Mouse (Mus musculus) liver, adult (tissue): ENCODE measurements at regions not wholly inside any gene's neighbourhood (a gene's known extent, or its start where the extent isn't known, plus 50 kb on each side); places are given as distances from the start of the nearest gene placed in this dataset.

ENCODE experiments used
- GATA4 ChIP-seq: IDR thresholded peaks from 2 replicates; pipeline ENCODE4 v1.6.1; 2014; ENCODE audit warnings: mild to moderate bottlenecking, low read length; ENCODE audit not compliant: insufficient replicate concordance

DNA sequence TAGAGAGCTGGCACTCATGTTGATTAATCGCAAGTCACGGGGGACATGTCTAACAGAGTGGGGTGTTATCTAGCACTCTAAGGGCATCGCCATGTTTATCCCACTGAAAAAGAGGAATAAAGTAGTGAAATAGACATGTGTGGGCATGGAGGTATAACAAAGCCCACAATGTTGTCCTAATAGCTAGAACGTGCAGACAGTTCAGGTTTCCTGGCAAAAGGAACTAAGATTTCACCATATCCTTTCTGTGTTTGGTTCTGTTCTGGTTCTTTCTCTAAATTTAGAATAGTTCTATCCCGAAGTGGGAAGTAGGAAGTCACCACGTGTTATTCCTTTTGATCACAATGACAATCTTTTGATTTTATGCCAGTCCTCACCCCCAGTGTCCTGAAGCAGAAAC, 123.2 kb downstream of the Gm13691 start:
- no peak for TF ChIP-seq GATA4

DNA sequence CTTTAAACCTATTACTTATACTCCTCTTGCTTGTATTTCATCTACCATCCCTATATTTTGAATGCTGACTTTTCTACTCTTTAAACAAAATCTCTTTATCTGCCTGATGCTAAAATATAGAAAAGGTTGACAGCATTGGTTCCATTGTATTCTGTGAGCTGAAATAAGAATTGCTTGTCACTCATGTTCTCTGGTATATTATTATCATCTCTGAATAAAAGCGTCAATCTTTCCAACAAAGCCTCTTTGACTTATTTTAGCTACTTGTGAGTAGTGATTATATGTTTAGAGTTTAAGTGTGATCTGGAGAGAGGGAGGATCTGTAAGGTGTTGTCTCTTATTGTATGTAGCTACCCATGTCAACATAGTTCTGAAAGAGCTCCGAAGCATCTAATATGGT, 129.5 kb downstream of the Gm13691 start:
- TF ChIP-seq GATA4: no peak

- TF ChIP-seq GATA4: no peak
Measured at GRCm38 (mm10) chr2:84127586-84127985, 137.2 kb downstream of the Gm13691 start.

- TF ChIP-seq GATA4: no peak
Measured at GRCm38 (mm10) chr2:84161742-84162141, 171.4 kb downstream of the Gm13691 start.

GRCm38 (mm10) chr2:84173450-84173849, 183.1 kb downstream of the Gm13691 start:
- no peak for TF ChIP-seq GATA4

DNA sequence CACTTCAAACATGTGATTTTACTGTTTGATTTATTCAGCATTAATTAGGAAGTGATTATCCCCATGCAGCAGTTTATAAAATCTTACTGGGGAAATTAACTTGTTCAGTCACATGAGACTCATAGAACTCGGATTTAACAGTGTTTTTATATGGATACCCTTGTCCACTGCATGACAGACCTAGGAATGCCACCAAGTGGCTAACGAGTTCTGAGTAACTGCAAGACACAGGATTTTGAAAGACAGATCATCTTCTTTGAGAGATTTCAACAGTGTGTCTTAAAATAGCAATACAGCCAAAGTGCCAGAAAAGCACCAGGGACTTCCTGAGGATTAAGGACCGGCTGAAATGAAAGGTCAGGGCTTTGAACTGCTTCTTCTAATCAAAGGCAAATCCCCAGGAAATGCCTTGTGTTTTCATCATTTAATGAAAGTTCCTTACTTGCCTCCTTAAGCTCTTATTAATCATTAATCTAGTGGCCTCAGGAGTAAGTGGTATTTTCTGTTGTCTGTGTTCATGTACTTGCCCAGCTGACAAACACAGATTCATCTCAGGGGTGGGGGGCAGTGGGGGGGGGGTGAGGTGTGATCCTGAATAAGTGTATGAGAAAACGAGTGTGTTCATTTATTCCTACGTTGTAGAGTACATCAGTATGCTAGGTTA, 193.4 kb downstream of the Gm13691 start:
- peak; percentile 62 for TF ChIP-seq GATA4

DNA sequence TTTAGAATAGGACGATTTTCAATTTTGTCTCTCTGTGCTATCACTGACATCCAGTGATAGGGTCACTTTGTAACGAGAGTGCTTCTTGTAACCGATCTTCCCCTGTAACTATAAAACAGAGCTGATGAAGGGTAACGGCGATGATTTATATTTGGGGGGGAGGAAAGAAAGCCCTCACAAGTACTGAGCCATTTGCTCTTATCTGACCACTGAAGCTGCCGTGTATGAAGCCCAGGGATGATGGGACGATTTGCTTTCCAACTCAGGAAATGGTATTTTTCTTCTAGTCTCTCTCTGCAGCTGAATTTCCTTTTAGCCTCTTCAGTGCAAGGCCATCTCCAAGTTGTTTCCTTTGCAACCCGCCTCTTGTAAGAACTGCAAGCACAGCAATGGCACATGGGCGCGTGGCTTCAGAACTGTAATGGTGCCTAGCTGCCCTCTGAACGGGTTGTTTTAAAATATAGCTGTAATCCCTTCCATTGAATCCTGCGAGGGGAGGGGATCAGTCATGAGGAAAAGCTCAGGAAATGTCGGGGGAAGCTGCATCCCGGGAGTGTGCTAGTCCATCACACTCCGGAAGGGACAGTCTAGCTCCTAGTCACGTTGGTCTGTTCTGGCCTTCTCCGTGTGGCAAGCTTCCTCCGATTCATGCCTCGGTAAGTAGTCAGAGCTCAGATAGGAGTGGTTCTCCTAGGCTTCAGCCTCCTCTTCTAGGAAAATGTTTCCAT, 194.1 kb downstream of the Gm13691 start:
- TF ChIP-seq GATA4: peak; percentile 68; the same call in 1 of the 2 replicates

GRCm38 (mm10) chr2:84185016-84185330, 194.6 kb downstream of the Gm13691 start:
- TF ChIP-seq GATA4: no peak

DNA sequence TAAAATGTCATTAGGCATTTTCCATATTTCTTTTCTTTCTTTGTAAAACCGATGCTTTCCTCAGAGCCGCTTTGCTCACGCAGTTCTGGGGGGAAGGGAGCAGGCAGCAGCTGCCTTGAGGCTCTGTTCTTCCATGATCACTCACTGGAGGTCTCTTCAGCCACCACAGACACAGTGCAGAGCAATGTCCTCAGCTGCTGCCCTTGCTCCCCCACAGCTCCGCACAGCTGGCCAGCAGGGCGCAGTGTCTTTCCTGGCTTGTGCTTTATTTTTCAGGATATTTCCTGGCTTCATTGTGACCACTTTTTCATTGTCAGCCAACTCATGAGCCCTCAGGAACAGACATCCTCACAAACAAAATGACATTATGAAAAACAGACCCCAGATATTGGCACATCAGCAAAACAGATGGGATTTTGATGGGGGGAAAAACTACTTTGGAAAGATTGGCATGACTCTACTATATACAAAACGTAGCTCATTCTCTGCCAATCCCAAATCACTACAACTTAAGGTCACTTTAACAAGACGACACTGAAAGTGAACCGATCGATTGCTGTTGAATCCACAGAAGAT, 195.9 kb downstream of the Gm13691 start:
- TF ChIP-seq GATA4: no peak; the same call in 1 of the 2 replicates

GRCm38 (mm10) chr2:84187456-84187855, 197.1 kb downstream of the Gm13691 start:
- TF ChIP-seq GATA4: no peak

DNA sequence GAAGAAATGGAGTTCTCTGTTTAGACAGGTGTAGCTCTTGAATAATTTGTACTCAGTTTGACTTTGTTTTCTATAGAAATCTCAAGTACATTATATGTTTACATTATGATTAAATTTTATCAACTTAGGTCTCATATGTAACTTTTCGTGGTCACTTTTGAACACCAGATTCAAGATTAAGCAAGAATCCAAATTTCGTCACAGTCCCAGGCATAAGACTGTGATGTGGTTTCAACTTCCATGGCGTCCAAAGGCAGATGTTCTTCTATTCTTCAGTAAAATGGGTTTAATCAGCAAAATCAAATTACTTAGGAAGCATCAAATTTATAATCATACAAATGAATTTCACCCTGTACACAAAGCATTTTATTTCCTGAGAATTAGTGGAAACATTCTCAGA, 198.9 kb downstream of the Gm13691 start:
- no peak for TF ChIP-seq GATA4

DNA sequence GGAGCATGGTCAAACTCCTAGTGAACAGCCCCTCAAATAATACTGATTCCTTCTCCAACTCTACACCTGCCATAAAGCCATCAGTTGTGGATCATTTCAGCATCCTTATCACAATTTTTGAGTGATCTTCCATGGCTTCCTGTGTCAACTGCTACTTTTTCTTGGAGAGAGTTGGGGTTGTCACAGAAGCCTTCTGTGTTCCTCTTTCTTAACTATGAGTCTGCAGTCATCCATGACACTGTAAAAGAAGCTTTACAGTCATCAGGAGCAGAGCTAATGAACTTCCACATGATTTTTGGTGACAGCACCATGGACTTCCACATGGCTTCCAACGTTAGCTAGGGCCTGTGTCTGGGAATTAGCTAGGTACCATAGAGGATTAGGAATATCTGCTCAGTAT, 208.1 kb downstream of the Calcrl start:
- no peak for TF ChIP-seq GATA4

GRCm38 (mm10) chr2:84222049-84222448, 203.2 kb downstream of the Calcrl start:
- TF ChIP-seq GATA4: no peak

GRCm38 (mm10) chr2:84229777-84230176, 195.4 kb downstream of the Calcrl start:
- TF ChIP-seq GATA4: no peak

- no peak for TF ChIP-seq GATA4
Measured at GRCm38 (mm10) chr2:84235641-84236040, 189.6 kb downstream of the Calcrl start.

DNA sequence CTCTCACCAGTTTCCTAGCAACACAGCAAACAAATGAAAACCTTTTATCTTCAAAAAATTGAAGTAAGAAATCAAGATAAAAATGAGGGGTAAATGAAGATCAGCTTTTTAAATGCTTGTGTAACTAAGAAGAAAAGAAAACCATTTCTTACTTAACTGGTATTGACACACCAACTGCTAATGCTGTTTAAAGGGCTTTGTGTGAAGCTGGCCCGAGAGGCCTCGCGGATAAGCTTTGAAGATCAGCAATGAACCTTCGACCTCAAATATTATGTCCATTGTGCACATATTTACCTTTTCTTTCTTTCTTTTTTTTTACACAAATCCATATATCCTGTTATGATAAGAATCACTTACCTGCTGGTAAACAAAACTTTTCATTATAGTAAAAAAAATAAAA, 184.0 kb downstream of the Calcrl start:
- no peak for TF ChIP-seq GATA4

- TF ChIP-seq GATA4: no peak
Measured at GRCm38 (mm10) chr2:84241986-84242385, 183.2 kb downstream of the Calcrl start.

DNA sequence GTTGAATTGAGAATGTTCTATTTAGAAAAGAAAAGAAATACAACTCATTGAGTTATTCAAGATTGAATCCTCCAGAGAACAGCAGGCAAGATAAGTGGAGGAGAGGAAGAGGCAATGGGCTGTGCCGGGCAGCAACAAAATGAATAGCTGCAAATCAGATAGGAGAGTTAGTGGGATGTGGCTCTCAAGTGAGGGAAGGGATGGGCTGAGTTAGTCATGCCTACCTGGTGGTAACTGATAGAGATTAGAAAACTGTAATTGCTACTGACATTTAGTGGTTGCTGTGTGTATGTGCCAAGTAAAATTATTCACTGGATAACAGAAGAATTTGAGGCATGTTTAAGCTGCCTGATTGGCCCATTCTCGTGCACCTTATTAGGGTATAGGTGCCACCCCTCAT, 179.3 kb downstream of the Calcrl start:
- TF ChIP-seq GATA4: no peak
